Mouse (Mus musculus) effector memory CD4-positive, alpha-beta T cell, adult 5 months (primary cell): ENCODE results near the gene Trim27. TPM values are rescaled to one million over a fixed set of nuclear protein-coding genes. Genes with fewer than 3 reads are reported as not detected.

Experiments used
- polyA plus RNA-seq: library from polyadenylated mRNA; unstranded; fragments of 100-300 nt; shearing (Covaris generic); gene quantifications from one replicate; pipeline ENCODE4 v1.2.1, GENCODE M21; 2017

The Trim27 gene
- 124 TPM for polyA plus RNA-seq

GRCm38 (mm10) chr13:21179367-21179723 lies at the start of gene Trim27:
Gene Trim27 (plus strand): TSS chr13:21179445.

DNA sequence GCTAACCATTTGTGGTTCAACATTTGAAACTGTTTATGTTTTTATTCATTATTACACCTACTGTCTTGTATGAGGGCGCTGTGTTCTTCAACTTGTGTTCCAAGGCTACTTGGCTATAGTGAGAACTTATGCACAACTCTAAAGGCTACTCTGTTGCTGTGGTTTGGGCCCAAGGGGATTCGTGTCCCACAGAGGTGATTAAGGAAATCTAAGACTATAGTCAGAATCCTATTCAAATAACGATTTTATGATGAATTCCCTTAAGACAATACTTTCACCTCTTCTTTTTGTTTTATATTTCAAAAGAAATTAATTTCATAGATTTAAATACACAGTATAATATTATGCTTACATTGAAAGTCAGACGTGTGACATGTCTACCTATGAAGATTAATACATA lies 33.5 kb upstream of the Trim27 start, which contains the start of gene Olfr1368:
TSS of gene Olfr1368 (minus strand) at position 101 of the 400 bp plus-strand sequence.

Other genes starting within 250 kb of the Trim27 start
- 0.19 TPM for gene Olfr1370, start 104.5 kb upstream of the Trim27 start, polyA plus RNA-seq
- gene Olfr1369-ps1, start 68.0 kb upstream of the Trim27 start, polyA plus RNA-seq: not detected
- gene Olfr263, start 49.8 kb upstream of the Trim27 start, polyA plus RNA-seq: not detected
- gene Olfr1368, start 33.6 kb upstream of the Trim27 start, polyA plus RNA-seq: not detected
- gene Gpx5, start 113.3 kb downstream of the Trim27 start, polyA plus RNA-seq: 0.22 TPM
- gene Gpx6, start 132.7 kb downstream of the Trim27 start, polyA plus RNA-seq: not detected
- not detected for gene Olfr1367, start 167.5 kb downstream of the Trim27 start, polyA plus RNA-seq
- gene Zscan12, start 183.4 kb downstream of the Trim27 start, polyA plus RNA-seq: 3.6 TPM
- gene Zkscan3, start 223.3 kb downstream of the Trim27 start, polyA plus RNA-seq: 38.3 TPM